Mouse (Mus musculus) heart, embryonic 14.5 days (tissue): ENCODE measurements around the gene Krt90. TPM values are rescaled to one million over a fixed set of nuclear protein-coding genes. Genes with fewer than 3 reads are reported as not detected.
"Not testable (repeated sequence)": the region's sequence is repeated elsewhere in the genome, so short reads cannot be mapped to it uniquely, and the experiment has no call there.

Experiments used
- ATAC-seq: fragments of 200-750 bp; cut with Nextera tagmentation; 2 replicates; pipeline ENCODE4 v1.8.0; 2017; ENCODE audit warnings: low read depth, moderate TSS enrichment; ENCODE audit not compliant: insufficient number of reproducible peaks, insufficient read depth, low FRiP score
- H3K27ac ChIP-seq, 2 experiments: fragments of 200-500 bp in 1 of 2; fragments of 300-500 bp in 1 of 2; sonication (generic) in 1 of 2; replicated peaks in 1 of 2; 2 replicates each; pipeline ENCODE4 v1.5.1; 2012 to 2014; ENCODE audit warnings: low read depth in 2 of 2, low read length in 2 of 2, control low read depth in 1 of 2, mild to moderate bottlenecking in 1 of 2, mixed read lengths in 1 of 2; ENCODE audit not compliant: control insufficient read depth in 1 of 2, insufficient read depth in 1 of 2
- H3K27me3 ChIP-seq: fragments of 300-500 bp; sonication (generic); 2 replicates; pipeline ENCODE4 v1.6.1; 2014; ENCODE audit warnings: mild to moderate bottlenecking, low read length, control low read depth; ENCODE audit not compliant: control insufficient read depth, insufficient read depth
- H3K36me3 ChIP-seq: fragments of 300-500 bp; sonication (generic); 2 replicates; pipeline ENCODE4 v1.6.1; 2014; ENCODE audit warnings: mild to moderate bottlenecking, control low read depth, low read length, mixed read lengths; ENCODE audit not compliant: control insufficient read depth, insufficient read depth
- H3K4me1 ChIP-seq, 2 experiments: fragments of 200-500 bp in 1 of 2; fragments of 300-500 bp in 1 of 2; sonication (generic) in 1 of 2; 2 replicates each; pipeline ENCODE4 v1.6.1; 2012 to 2014; ENCODE audit warnings: low read length in 2 of 2, control low read depth in 1 of 2, mixed read lengths in 1 of 2; ENCODE audit not compliant: control insufficient read depth in 2 of 2, insufficient read depth in 2 of 2
- H3K4me2 ChIP-seq: fragments of 300-500 bp; sonication (generic); 2 replicates; pipeline ENCODE4 v1.6.1; 2014; ENCODE audit warnings: mild to moderate bottlenecking, low read length
- H3K4me3 ChIP-seq, 2 experiments: fragments of 200-500 bp in 1 of 2; fragments of 300-500 bp in 1 of 2; sonication (generic) in 1 of 2; 2 replicates each; pipeline ENCODE4 v1.5.1; 2012 to 2014; ENCODE audit warnings: low read length in 2 of 2, mild to moderate bottlenecking in 2 of 2, control low read depth in 1 of 2, low read depth in 1 of 2, moderate library complexity in 1 of 2; ENCODE audit not compliant: control insufficient read depth in 1 of 2, insufficient read depth in 1 of 2
- H3K9ac ChIP-seq: fragments of 300-500 bp; sonication (generic); 2 replicates; pipeline ENCODE4 v1.6.1; 2014; ENCODE audit warnings: mild to moderate bottlenecking, low read length
- H3K9me3 ChIP-seq: fragments of 300-500 bp; sonication (generic); 2 replicates; pipeline ENCODE4 v1.6.1; 2016; ENCODE audit warnings: low read length, control low read depth; ENCODE audit not compliant: control insufficient read depth
- WGBS: fragments of 180-500 bp; shearing (Covaris S2); extraction: QIAGEN DNeasy Blood & Tissue Kit; methylation state at CpG from one replicate; pipeline ENCODE4 v1.1.7; 2014; 5-methylcytosine and 5-hydroxymethylcytosine counted together
- polyA plus RNA-seq: library from polyadenylated mRNA; unstranded; fragments of >200 nt; fragmentation: Nextera tagmentation; extraction: Ambion mirVana; gene quantifications from 2 replicates; pipeline ENCODE4 v1.2.1, GENCODE M21; 2014

The Krt90 gene
- polyA plus RNA-seq, 1 experiment from 2014 or later, result not detected

GRCm38 (mm10) chr15:101538580-101538900 lies 24.2 kb downstream of the Krt90 start:
- no peak overlapping the region for H3K9ac ChIP-seq
- no peak for ATAC-seq
- WGBS, result 61% methylated on average over 4 of the region's 4 CpGs
- H3K4me3 ChIP-seq, result no peak overlapping the region
- H3K27me3 ChIP-seq, result peaks cover 5% of the 10 kb centered on the region; the same call in 1 of the 2 replicates
- no peaks in the 10 kb centered on the region for H3K36me3 ChIP-seq
- H3K27ac ChIP-seq, result no peak overlapping the region
- H3K4me1 ChIP-seq, result no peaks in the 10 kb centered on the region
- no peak overlapping the region for H3K4me2 ChIP-seq
- no peaks in the 10 kb centered on the region for H3K9me3 ChIP-seq

GRCm38 (mm10) chr15:101537864-101538579 lies 24.7 kb downstream of the Krt90 start:
- 39% methylated on average over 7 of the region's 7 CpGs for WGBS
- no peak overlapping the region for H3K9ac ChIP-seq
- H3K36me3 ChIP-seq, result no peaks in the 10 kb centered on the region
- no peaks in the 10 kb centered on the region for H3K9me3 ChIP-seq
- ATAC-seq, result no peak
- H3K27me3 ChIP-seq, result peaks cover 5% of the 10 kb centered on the region; the same call in 1 of the 2 replicates
- H3K4me3 ChIP-seq, result no peak overlapping the region
- H3K4me1 ChIP-seq, result no peaks in the 10 kb centered on the region
- no peak overlapping the region for H3K4me2 ChIP-seq
- no peak overlapping the region for H3K27ac ChIP-seq

- H3K4me1 ChIP-seq, result no peaks in the 10 kb centered on the region
- H3K27me3 ChIP-seq, result no peaks in the 10 kb centered on the region
- no peak overlapping the region for H3K27ac ChIP-seq
- H3K9me3 ChIP-seq, result no peaks in the 10 kb centered on the region
- H3K4me3 ChIP-seq, result no peak overlapping the region
- no peak overlapping the region for H3K9ac ChIP-seq
- 58% methylated on average over 9 of the region's 9 CpGs for WGBS
- no peak for ATAC-seq
- H3K4me2 ChIP-seq, result no peak overlapping the region
- no peaks in the 10 kb centered on the region for H3K36me3 ChIP-seq
Observed at GRCm38 (mm10) chr15:101536054-101536850, 26.5 kb downstream of the Krt90 start.

GRCm38 (mm10) chr15:101532720-101533119 lies 30.0 kb downstream of the Krt90 start, which contains the start of gene Krt84:
Gene Krt84 (minus strand): TSS chr15:101532820.
- Histone ChIP-seq H3K9ac (no peak within 1 kb of the TSS), H3K4me2 (no peak within 1 kb of the TSS), H3K4me3 (no peak within 1 kb of the TSS), H3K36me3 (no peaks in the 10 kb centered on the region), H3K27ac (no peak within 1 kb of the TSS), H3K4me1 (no peaks in the 10 kb centered on the region), H3K9me3 (no peaks in the 10 kb centered on the region), H3K27me3 (peaks cover 2% of the 10 kb centered on the region; the same call in 1 of the 2 replicates)
- ATAC-seq, result no peak
- WGBS, result 76% methylated on average over 7 of the region's 7 CpGs

GRCm38 (mm10) chr15:101522556-101523232 lies 40.1 kb downstream of the Krt90 start:
- Histone ChIP-seq H3K9me3 (no peaks in the 10 kb centered on the region), H3K4me3 (no peak overlapping the region), H3K4me2 (no peak overlapping the region), H3K27ac (no peak overlapping the region), H3K4me1 (no peaks in the 10 kb centered on the region), H3K36me3 (no peaks in the 10 kb centered on the region), H3K27me3 (peaks cover 18% of the 10 kb centered on the region), H3K9ac (no peak overlapping the region)
- WGBS, result 67% methylated on average over 4 of the region's 4 CpGs
- ATAC-seq, result no peak

GRCm38 (mm10) chr15:101519792-101520191 lies 43.0 kb downstream of the Krt90 start:
- no peak overlapping the region for H3K4me2 ChIP-seq
- H3K9ac ChIP-seq, result no peak overlapping the region
- ATAC-seq, result no peak
- no peak overlapping the region for H3K27ac ChIP-seq
- peaks cover 13% of the 10 kb centered on the region for H3K27me3 ChIP-seq
- no peaks in the 10 kb centered on the region for H3K4me1 ChIP-seq
- WGBS, result 10% methylated on average over 2 of the region's 2 CpGs
- H3K9me3 ChIP-seq, result no peaks in the 10 kb centered on the region
- H3K4me3 ChIP-seq, result no peak overlapping the region
- H3K36me3 ChIP-seq, result no peaks in the 10 kb centered on the region

- not testable (repeated sequence) for H3K9me3 ChIP-seq, H3K4me2 ChIP-seq, ATAC-seq, H3K9ac ChIP-seq, H3K27ac ChIP-seq, H3K4me3 ChIP-seq, H3K36me3 ChIP-seq, H3K4me1 ChIP-seq
- peaks cover 13% of the 10 kb centered on the region for H3K27me3 ChIP-seq
- 54% methylated on average over 2 of the region's 2 CpGs for WGBS
Observed at GRCm38 (mm10) chr15:101517161-101517560, 45.6 kb downstream of the Krt90 start, which contains the start of gene Gm49425. Gene Gm49425 (minus strand): TSS chr15:101517261.
